Mouse (Mus musculus): ENCODE results near the gene Rfng. TPM values are rescaled to one million over a fixed set of nuclear protein-coding genes. Genes with fewer than 3 reads are reported as not detected.
A peak's percentile ranks its signal among the peaks of the same experiment; 100 is the strongest.

Gene Rfng
- total and polyA plus RNA-seq, 3 experiments, result 12.7 to 40.7 TPM; not detected in 1

DNA sequence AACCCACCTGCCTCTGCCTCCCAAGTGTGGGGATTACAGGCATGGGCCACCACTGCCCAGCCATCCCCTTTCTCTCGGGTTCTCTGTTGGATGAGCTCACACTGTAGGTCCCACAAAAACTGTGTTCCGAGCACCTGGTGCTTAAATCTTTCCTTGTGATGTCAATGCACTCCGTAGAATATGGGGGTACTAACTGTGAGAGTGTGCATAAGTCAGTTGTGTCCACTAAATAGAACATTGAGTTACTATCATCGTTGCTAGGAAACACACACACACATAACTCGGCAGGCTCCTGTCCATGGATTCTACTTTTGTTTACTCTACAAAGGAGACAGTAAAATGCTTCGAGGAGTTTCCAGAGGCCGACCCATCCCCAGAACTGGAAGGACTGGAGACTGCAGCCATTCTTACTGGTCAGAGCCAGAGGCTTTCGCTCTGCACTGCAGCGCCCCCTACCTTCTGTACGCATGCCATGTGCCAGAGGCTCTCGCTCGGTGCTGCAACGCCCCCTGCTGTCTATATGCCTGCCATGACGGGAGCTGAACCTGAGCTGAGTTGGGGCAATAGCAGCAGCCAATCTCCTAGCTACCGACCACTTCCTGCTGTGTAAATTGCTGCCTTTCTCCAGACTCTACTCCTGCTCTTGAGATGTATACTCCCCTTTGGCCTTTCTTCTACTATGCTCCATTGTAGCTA, 8.1 kb downstream of the Rfng start (continued):
- TF ChIP-seq USF2 (IDR thresholded peaks at IDR 0.05; ENCODE audit: borderline replicate concordance in 1 of 2, insufficient read depth in 1 of 2, low read depth in 1 of 2, low read length in 2 of 2) (no peak), UBTF (IDR thresholded peaks at IDR 0.05; ENCODE audit: borderline replicate concordance, insufficient read depth, low read depth, low read length) (no peak), KAT2A (conservative IDR thresholded peaks at IDR 0.05; ENCODE audit: low read depth, low read length) (no peak), POLR2AphosphoS2 (IDR thresholded peaks at IDR 0.05; ENCODE audit: low read length) (no peak), TBP (IDR thresholded peaks at IDR 0.05; ENCODE audit: low read depth, low read length) (peak; percentile 63), ETS1 (IDR thresholded peaks at IDR 0.05; ENCODE audit: low read depth, low read length) (no peak), NELFE (IDR thresholded peaks at IDR 0.05; ENCODE audit: low read depth, low read length) (no peak), JUND (IDR thresholded peaks at IDR 0.05; ENCODE audit: low read depth, low read length) (peak; percentile 72; the same call in 1 of the 2 replicates), SMC3 (IDR thresholded peaks at IDR 0.05; ENCODE audit: low read depth, low read length) (peak; percentile 100), USF1 (IDR thresholded peaks at IDR 0.05; ENCODE audit: low read depth, low read length) (peak; percentile 57), MAX (IDR thresholded peaks at IDR 0.05; ENCODE audit: low read length) (peak; percentile 98), ZNF384 (IDR thresholded peaks at IDR 0.05; ENCODE audit: low read depth, low read length) (peak; percentile 69), MAZ (IDR thresholded peaks at IDR 0.05; ENCODE audit: low read depth, low read length) (peak; percentile 65; the same call in 1 of the 2 replicates), HCFC1 (IDR thresholded peaks at IDR 0.05; ENCODE audit: low read depth, low read length) (peak; percentile 71), EP300 (IDR thresholded peaks at IDR 0.05; ENCODE audit: low read depth in 1 of 2, low read length in 2 of 2) (peak in 1 of 2 experiments; percentile 47; a peak in 2 of 4 replicates), BHLHE40 (IDR thresholded peaks at IDR 0.05; ENCODE audit: borderline replicate concordance, low read depth, low read length) (no peak), ZKSCAN1 (IDR thresholded peaks at IDR 0.05; ENCODE audit: low read depth, low read length) (no peak), SIN3A (IDR thresholded peaks at IDR 0.05; ENCODE audit: low read length) (peak; percentile 91), MYC (IDR thresholded peaks at IDR 0.05; ENCODE audit: low read depth, low read length) (peak; percentile 99)

DNA sequence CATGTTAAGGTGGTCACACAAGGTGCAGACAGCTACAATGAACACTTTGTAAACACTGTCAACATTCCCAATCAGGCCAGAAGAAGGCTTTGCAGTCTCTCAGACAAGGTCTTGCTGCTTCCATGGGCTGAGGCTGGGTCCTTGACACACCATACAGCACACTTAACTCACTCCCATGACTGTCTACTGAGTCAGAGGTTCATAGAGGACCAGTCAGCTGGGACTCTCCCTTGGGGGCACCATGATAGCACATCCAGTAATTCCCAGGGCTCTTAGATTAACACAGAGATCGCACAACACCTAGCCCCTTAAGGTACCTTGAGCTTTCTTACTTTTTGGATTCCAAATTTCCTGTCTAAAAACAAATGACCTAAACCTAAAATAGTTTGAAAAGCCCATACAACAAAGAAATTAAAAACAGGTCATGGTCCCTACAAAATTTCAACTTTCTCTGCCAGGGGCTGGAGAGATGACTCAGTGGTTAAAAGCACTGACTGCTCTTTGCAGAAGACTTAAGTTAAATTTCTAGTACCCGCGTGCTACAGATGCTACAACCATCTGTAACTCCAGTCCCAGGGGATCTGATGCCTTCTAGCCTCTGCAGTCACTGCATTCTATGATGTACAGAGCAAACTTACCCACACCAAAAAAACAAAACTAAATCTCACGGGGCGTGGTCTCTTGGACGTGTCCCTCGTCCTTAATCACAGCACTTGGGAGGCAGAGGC, 10.4 kb downstream of the Rfng start:
- no peaks in the 10 kb centered on the region for H3K27me3 ChIP-seq (ENCODE audit: control insufficient read depth in 1 of 2, insufficient read depth in 2 of 2, low read length in 2 of 2)
- peaks cover 0 to 3% of the 10 kb centered on the region in 2 experiments; a peak in 1 of 4 replicates for H3K36me3 ChIP-seq (ENCODE audit: control insufficient read depth in 1 of 2, insufficient read depth in 2 of 2, low read length in 2 of 2)
- no peak for DNase-seq (ENCODE audit: low read depth, low spot score)
- no peak overlapping the region for H3K4me3 ChIP-seq (ENCODE audit: control insufficient read depth in 1 of 2, insufficient read depth in 1 of 2, low read depth in 2 of 2, low read length in 2 of 2)
- TF ChIP-seq EP300 (IDR thresholded peaks at IDR 0.05; ENCODE audit: low read depth in 1 of 2, low read length in 2 of 2), result no peak
- no peak for TF ChIP-seq CHD2 (IDR thresholded peaks at IDR 0.05; ENCODE audit: low read length)
- TF ChIP-seq TCF12 (IDR thresholded peaks at IDR 0.05; ENCODE audit: low read depth, low read length), result no peak
- TF ChIP-seq MYC (IDR thresholded peaks at IDR 0.05; ENCODE audit: low read depth, low read length), result no peak
- no peak for TF ChIP-seq BHLHE40 (IDR thresholded peaks at IDR 0.05; ENCODE audit: borderline replicate concordance, low read depth, low read length)
- peaks cover 0 to 5% of the 10 kb centered on the region in 2 experiments; a peak in 1 of 4 replicates for H3K4me1 ChIP-seq (ENCODE audit: control insufficient read depth in 1 of 2, insufficient read depth in 2 of 2, low read length in 2 of 2)
- H3K9ac ChIP-seq (ENCODE audit: control insufficient read depth, low read depth, low read length, poor library complexity, severe bottlenecking), result no peak overlapping the region
- H3K9me3 ChIP-seq (replicated peaks; ENCODE audit: insufficient read depth, low read length), result no peaks in the 10 kb centered on the region
- H3K27ac ChIP-seq (ENCODE audit: control insufficient read depth, low read depth, low read length), result no peak overlapping the region
- H3K79me2 ChIP-seq (ENCODE audit: control insufficient read depth, insufficient read depth, low read length, poor library complexity), result no peaks in the 10 kb centered on the region
